10 mouse cellular contexts compared by ENCODE assay signal in genomic region chrX:56839369-56839768, GRCm38 (mm10). TPM values are rescaled to one million over a fixed set of nuclear protein-coding genes. Genes with fewer than 3 reads are reported as not detected.
DNase-seq lines count a peak whose midpoint lies in the region; ATAC-seq and TF ChIP-seq lines count a peak whose summit lies in the region.
"Had no signal": no experiment of that assay in that cellular context is flagged by ENCODE, and none has a peak within 500 bp of the region (broad histone marks: within the 10 kb centered on the region; RNA-seq: fewer than 3 reads in every experiment).

No protein-coding gene starts in this region.

- H3K4me1 ChIP-seq in heart, postnatal 0 days (ENCODE audit: control insufficient read depth, insufficient read depth) = no peaks in the 10 kb centered on the region
- H3K4me1 ChIP-seq in heart, embryonic 10.5 days = no peaks in the 10 kb centered on the region

- TF ChIP-seq CTCF in heart, postnatal 0 days (IDR thresholded peaks at IDR 0.05; ENCODE audit: low read depth) = peak; percentile 68

- intact Hi-C loops in heart, postnatal 36 days (cut with DNase I) = loop anchor here (1.0 to 5.0 kb wide), 4 partner anchors 85 to 307 kb away; no protein-coding TSS in a partner anchor

- DNase-seq in heart, postnatal 0 days (ENCODE audit: low spot score) = no peak
- DNase-seq in heart, embryonic 10.5 days (ENCODE audit: low spot score) = no peak
- DNase-seq in right cerebral cortex, adult 2 months (ENCODE audit: low spot score in 2 of 2) = peak; percentile 8 to 22
- no peak for DNase-seq in right cerebral cortex, postnatal 25 days
- DNase-seq in brain, adult 2 months (ENCODE audit: low read depth, low spot score) = peak; percentile 31
- peak; percentile 11 to 12 for DNase-seq in heart, postnatal 36 days
- DNase-seq in retina, adult 2 months (ENCODE audit: low read depth, low spot score) = peak; percentile 9
- no peak for DNase-seq in T-cell, adult 2 months (ENCODE audit: low spot score)

- no peaks in the 10 kb centered on the region for H3K9me3 ChIP-seq in heart, postnatal 0 days (replicated peaks; ENCODE audit: control insufficient read depth, low read length)
- H3K9me3 ChIP-seq in heart, embryonic 10.5 days = no peaks in the 10 kb centered on the region

- no peaks in the 10 kb centered on the region for H3K36me3 ChIP-seq in heart, postnatal 0 days (replicated peaks; ENCODE audit: control insufficient read depth, insufficient read depth, low read length)
- H3K36me3 ChIP-seq in heart, embryonic 10.5 days = no peaks in the 10 kb centered on the region

- no peak overlapping the region for H3K4me3 ChIP-seq in heart, postnatal 0 days (ENCODE audit: low read depth, low read length)
- no peak overlapping the region for H3K4me3 ChIP-seq in heart, embryonic 10.5 days

- no peak overlapping the region for H3K27ac ChIP-seq in heart, postnatal 0 days (ENCODE audit: low read depth)
- H3K27ac ChIP-seq in heart, embryonic 10.5 days = no peak overlapping the region

- H3K27me3 ChIP-seq in heart, postnatal 0 days (ENCODE audit: control insufficient read depth, insufficient read depth, low read length) = no peaks in the 10 kb centered on the region
- H3K27me3 ChIP-seq in heart, embryonic 10.5 days (ENCODE audit: insufficient read depth, poor library complexity, severe bottlenecking) = no peaks in the 10 kb centered on the region

- H3K4me2 ChIP-seq in heart, postnatal 0 days (ENCODE audit: low read depth, low read length) = no peak overlapping the region

- ATAC-seq in heart, postnatal 0 days (ENCODE audit: insufficient read depth, low read depth) = no peak

- no peak overlapping the region for H3K9ac ChIP-seq in heart, postnatal 0 days (replicated peaks; ENCODE audit: low read depth, low read length)

- no peak for TF ChIP-seq EP300 in heart, postnatal 0 days (IDR thresholded peaks at IDR 0.05; ENCODE audit: low read depth)

RNA-seq across cellular contexts. Expression of gene Map7d3, which starts 17.2 kb away (rescaled TPM):
- total RNA-seq in heart, postnatal 0 days (2014; rRNA removed; ENCODE audit: low replicate concordance) = not detected in 2 replicates
- 3.0 TPM in 2 replicates for polyA plus RNA-seq in heart, postnatal 0 days (2015; fragmentation: Nextera tagmentation; extraction: Ambion mirVana)
- polyA plus RNA-seq in heart, embryonic 10.5 days (2016; fragmentation: Nextera tagmentation; extraction: Ambion mirVana) = 1.4 and 1.6 TPM in 2 replicates
- under 1 TPM; 0.41 to 0.67 TPM for total RNA-seq in heart, postnatal 36 days (2021)
- total RNA-seq: layer of hippocampus, postnatal 36 days had no signal

RNA-seq across cellular contexts. Expression of gene Adgrg4, which starts 30.6 kb away (rescaled TPM):
- not detected in 2 replicates for total RNA-seq in heart, postnatal 0 days (2014; rRNA removed; ENCODE audit: low replicate concordance)
- not detected in 2 replicates for polyA plus RNA-seq in heart, postnatal 0 days (2015; fragmentation: Nextera tagmentation; extraction: Ambion mirVana)
- not detected in 2 replicates for polyA plus RNA-seq in heart, embryonic 10.5 days (2016; fragmentation: Nextera tagmentation; extraction: Ambion mirVana)
- total RNA-seq in heart, postnatal 36 days (2021) = not detected
- total RNA-seq: layer of hippocampus, postnatal 36 days; neutrophil, adult 5-6 weeks had no signal

Comparison
In these comparisons a context has a peak if more than half of its experiments do, and no peak if none do; other contexts are left out.
1. DNase-seq: peak in right cerebral cortex, adult 2 months (2 of 2), brain, adult 2 months (single experiment), heart, postnatal 36 days (2 of 2) and retina, adult 2 months (single experiment); none in heart, postnatal 0 days (single experiment), heart, embryonic 10.5 days (single experiment), right cerebral cortex, postnatal 25 days (single experiment) and T-cell, adult 2 months (single experiment).